Mouse (Mus musculus): ENCODE measurements around the gene Miga1. TPM values are rescaled to one million over a fixed set of nuclear protein-coding genes. Genes with fewer than 3 reads are reported as not detected.

Gene Miga1
- total RNA-seq (2021): 1 to 10 TPM; 3.7 to 4.1 TPM
- long read RNA-seq, experiment 1, partial matches to known transcripts: 1 of 3 reads
- long read RNA-seq, experiment 1, other reads (novel, unspliced or antisense): 2 of 3 reads
- long read RNA-seq, experiment 2, full-length matches to known transcripts: 3 of 5 reads
- long read RNA-seq, experiment 2, partial matches to known transcripts: 1 of 5 reads
- long read RNA-seq, experiment 2, other reads (novel, unspliced or antisense): 1 of 5 reads

DNA sequence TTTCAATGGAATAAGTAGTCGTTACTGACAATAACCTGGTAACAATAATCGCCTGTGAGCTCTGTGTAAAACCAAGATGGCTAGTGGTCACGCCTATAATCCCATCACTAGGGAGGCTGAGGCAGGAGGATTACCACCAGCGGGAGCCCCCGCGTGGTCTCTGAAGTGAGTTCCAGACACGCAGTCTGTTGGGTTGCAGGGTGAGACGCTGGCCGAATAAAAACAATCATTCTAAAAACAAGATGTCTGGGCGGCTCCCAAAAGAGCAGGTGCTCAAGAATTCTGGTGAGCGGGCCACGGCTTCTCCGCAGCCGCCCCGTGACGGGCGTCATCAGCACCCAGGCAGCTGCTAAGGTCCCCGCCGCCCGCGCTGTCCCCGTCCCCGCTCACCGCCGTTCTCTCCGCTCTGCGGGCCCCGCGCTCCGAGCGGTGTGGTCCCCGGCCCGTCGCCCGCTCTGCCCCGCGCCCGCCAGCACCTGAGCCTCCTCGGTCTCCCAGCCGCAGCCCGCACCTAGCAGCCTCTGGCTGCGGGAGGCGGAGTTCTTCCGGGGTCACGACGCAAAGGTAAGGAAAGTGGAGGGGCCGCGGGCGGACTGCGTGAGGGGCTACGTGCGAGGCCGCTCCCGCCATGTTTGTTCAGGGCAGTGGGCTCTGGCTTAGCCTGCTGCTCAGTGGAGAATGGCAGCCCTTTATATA, at the start of gene Miga1:
Gene Miga1, minus strand, starts transcription at position 546 of the 696 bp plus-strand sequence.
- DNase-seq: peak; percentile 47
- intact Hi-C loops (cut with DNase I; ENCODE audit: low total_unique reads): no loop called here

DNA sequence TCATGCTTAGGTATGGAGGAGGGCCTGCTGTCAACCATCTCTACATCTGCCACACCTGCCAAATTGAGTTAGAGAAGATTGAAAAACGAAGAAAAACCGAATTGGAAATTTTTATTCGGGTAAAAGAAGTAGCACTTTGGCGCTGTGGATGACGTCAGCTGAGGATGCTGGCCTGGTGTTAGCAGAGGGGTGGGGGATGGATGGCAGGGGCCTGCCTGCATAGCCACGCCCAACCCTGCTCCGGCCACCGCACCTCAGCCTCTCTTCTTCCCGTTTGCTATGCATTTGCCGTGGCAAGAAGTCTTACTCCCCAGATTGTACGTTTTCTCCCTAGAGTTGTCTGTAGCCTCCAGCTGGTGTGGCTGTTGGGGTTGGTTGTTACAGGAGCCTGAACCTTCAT, 43.9 kb upstream of the Miga1 start:
- intact Hi-C loops (cut with DNase I; ENCODE audit: low total_unique reads): no loop called here

DNA sequence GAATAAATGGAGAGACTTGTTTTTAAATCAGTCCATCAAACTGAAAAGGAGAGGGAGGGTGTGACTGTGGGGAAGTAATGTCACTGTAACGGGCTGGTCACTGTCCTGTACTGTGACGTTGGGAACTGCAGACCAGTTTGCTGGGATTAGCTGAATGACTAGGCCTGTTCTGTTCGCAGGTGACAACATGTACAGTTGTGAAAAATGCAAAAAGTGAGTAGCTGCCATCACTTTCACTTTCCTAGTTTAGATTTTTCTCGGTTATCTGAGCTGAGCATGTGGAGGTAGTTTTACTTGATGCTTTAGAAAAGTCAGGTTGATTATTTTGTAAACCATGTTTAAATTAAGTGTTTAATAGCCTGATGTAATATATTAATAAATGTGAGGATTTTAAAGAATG, 35.9 kb upstream of the Miga1 start:
- intact Hi-C loops (cut with DNase I; ENCODE audit: low total_unique reads): no loop called here
- no peak for DNase-seq

More for the DNA sequence above, 43.9 kb upstream of the Miga1 start:
- no peak for DNase-seq

DNA sequence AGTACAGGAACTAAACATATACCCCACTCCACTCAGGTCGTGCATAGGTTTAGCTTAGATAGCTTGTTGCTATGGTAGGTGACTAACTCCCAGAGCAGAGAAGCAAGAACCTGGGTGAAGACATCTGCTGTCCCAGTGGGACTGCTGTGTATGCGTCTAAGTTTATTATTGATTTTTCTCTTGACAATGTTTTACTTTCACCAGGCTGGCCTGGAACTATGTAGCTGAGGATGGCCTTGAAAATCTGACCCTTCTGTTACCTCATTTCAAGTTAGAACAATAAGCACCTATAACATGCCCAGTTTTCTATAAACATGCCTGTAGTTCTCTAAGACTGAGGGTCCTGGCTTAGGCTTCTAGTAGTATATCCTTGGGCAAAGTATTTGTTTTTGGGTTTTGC, 24.0 kb upstream of the Miga1 start:
- DNase-seq: no peak
- intact Hi-C loops (cut with DNase I; ENCODE audit: low total_unique reads): no loop called here

DNA sequence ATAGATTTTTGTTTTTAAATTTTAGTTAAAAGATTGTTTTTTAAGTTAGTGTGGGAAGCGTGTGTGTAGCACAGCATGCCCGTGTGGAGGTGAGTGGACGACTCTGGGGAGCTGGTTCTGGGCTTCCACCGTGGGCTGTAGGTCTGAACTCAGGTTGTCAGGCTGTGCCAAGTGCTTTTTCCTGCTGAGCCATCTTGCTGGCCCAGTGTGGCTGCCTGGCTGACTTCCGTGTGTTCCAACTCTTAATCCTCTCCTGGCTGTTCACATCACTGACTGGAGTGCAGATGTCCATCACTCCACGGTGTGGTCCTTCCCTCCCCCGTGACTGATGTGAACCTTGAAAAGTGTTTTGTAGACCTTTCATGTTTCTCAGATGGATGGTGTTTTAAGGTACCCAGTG, 18.9 kb upstream of the Miga1 start:
- peak; percentile 35 for DNase-seq
- intact Hi-C loops (cut with DNase I; ENCODE audit: low total_unique reads): no loop called here

DNA sequence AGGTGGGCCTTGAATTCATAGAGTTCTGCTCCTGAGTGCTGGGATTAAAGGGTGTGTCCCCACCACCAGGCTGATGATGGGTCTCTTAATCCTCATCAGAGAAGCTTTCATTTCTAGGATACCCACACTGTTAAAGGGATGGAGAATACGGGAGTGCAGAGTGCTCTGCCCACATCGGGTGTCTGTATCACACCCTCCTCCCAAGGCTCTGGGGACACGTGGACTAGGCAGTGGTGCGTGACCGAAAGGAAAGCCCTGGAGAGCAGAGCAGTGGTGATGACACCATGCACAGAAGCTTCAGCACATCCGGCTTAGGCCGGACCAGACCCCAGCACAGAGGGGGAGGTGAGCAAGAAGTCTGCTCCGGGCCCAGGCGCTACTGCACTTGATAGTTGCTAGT, 16.5 kb upstream of the Miga1 start:
- DNase-seq: no peak
- intact Hi-C loops (cut with DNase I; ENCODE audit: low total_unique reads): no loop called here

DNA sequence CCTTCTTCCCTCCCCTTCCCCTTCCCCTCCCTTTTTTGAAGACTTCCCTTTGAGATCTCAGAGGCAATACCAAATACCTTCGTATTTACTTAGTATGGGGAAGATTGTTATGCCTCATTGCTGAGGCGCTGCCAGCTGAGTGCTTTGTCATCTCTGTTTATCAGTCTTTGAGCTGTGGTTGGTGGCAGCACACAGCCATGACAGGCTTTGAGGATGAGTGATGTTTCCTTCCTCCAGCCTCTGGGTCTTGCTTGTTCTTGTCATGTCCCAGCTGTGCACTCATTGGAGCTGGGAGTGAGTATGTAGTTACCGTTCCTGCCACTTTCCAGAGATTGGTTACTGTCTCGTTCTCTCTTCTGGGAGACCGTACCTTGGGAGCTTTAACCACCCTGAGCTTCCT, 15.2 kb upstream of the Miga1 start:
- intact Hi-C loops (cut with DNase I; ENCODE audit: low total_unique reads): no loop called here
- DNase-seq: no peak

DNA sequence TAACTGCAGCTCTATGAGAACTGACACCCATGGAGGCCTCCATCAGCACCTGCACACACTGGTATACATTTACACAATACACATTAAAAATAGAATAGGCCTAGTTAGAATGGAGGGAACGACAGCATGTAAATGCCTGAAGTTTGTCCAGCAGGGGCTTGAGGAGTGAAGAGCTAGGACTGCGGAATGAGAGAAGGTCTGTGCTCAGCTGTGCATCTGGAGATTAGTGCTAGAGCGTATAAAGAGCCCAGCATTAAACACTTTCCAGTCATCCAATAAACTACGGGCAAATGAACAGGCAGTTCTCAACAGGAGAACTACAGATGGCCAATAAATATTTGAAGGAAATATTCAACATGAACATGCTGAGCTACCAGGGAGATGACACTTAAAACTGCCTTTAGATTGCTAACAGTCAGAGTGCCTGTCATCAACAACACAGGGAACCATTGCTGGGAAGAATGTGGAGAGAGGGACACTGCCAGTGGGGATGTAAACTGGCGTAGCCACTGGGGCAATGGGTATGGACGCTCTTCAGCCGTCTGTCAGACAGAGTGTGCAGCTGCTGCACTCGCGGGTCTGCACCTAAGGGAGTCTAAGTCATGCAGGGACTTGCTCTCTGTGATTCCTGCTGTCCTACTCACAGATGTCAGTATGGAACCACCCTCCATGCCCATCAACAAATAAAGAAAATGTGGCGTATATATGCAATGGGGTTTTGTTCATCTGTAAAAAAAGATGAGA, 13.4 kb upstream of the Miga1 start:
- intact Hi-C loops (cut with DNase I; ENCODE audit: low total_unique reads): no loop called here
- DNase-seq: no peak

DNA sequence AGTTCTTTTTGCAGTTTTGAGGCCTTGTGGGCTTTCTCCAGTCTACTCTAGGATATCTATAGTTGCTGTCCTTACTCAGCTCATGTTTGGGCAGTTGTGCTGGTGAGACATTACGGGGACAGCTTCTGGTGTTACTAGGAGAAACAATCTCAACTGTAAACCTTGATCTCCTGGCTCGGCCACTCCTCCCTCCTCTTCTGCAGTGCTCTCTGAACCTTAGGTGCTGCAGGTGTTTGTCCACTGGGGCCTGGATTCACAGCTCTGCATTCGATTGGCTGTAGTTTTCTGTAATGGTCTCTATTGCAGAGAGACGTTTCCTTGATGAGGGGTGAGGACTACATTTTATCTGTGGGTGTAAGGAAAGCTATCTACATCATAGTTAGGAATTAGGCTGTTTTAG, 12.1 kb upstream of the Miga1 start:
- intact Hi-C loops (cut with DNase I; ENCODE audit: low total_unique reads): no loop called here
- no peak for DNase-seq

DNA sequence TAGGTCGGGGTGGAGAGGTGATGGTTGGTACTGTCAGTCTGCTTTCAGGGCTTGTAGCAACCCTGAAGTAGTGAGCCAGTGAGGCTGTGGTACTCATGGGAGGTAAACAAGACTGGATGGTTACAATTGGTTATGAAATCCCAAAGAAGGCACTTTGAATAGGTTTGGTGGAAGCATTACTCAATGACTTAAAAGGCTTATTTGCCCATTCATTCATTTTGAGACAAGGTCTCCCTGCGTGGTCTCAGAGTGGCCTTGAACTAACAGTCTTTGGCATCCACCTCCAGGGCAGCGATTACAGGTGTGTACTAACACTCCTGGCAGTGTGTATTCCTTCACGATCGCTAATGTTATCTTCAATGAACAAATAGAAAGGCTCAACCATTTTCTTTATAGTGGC, 10.8 kb upstream of the Miga1 start:
- intact Hi-C loops (cut with DNase I; ENCODE audit: low total_unique reads): no loop called here
- DNase-seq: no peak

DNA sequence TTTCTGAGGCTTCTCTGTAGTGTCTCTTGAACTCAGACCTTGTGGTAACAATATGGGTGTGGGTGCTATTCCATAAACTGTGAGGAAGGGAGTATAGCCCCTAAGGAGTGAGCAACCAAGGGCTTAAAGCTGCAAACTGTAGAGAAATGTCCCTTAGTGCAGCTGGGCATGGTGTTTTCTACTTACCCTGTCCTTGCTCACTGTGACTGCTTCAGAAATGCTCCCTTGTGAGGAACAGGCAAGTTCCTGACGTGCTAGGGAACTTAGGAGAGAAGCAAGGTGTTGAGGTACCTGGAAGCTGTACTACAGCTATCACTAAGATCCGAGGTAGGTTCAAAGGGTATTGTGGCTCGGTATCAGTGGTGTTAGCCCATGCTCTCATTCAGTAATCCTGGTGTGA, 10.2 kb upstream of the Miga1 start:
- no peak for DNase-seq
- intact Hi-C loops (cut with DNase I; ENCODE audit: low total_unique reads): no loop called here

DNA sequence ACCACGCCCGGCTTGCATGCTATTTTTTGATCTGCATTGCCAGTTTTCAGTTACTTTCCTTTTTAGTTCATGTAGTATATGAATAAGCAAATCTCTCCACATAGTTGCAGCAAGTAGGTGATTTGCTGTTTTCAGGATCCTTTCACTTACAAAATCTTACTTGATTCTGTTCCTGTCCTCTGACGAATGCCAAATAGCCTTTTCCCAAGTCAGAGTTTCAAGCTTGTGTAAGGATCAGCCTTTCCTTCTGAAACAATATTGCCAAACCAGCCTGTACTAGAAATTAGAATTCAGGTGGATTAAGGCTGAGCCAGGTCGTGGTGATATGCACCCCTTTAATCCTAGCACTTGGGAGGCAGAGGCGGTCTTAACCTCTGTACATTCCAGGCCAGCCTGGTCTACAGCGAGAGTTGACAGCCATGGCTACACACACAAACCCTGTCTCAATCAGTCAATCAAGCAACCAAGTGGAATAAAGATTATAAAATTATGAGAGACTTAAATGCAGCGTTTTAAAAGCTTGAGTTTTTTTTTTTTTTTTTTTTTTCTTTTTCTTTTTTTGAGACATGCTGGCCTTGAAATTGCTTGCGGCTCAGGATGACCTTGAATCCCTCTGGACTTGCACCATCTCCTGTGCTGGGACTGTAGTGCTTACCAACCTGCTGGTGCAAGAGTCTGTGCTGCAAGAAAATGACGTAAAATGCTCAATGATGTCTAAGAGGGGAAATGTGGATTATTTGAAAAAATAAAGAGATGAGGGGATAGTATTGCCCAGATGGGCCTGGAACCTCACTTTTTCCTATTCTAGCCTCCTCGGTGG, 8.0 kb upstream of the Miga1 start:
- intact Hi-C loops (cut with DNase I; ENCODE audit: low total_unique reads): no loop called here
- DNase-seq: no peak

DNA sequence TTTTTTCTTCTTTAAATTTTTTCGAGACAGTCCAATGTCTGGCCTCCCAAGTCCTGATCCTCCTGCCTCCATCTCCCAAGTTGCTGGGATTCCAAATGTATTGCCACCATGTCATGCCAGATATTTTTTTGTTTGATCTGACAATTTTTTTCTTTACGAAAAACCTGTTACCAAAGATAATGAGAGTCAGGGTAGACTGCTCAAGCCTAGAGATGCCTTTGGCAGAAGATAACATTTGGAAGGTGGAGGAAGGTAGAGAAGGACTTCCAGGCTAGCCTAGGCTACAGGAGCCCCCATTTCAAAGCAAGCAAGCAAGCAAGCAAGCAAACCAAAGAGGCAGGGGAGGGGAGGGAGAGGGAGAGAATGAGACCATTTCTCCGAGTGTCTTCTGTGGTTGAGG, 7.0 kb upstream of the Miga1 start:
- DNase-seq: no peak
- intact Hi-C loops (cut with DNase I; ENCODE audit: low total_unique reads): no loop called here

DNA sequence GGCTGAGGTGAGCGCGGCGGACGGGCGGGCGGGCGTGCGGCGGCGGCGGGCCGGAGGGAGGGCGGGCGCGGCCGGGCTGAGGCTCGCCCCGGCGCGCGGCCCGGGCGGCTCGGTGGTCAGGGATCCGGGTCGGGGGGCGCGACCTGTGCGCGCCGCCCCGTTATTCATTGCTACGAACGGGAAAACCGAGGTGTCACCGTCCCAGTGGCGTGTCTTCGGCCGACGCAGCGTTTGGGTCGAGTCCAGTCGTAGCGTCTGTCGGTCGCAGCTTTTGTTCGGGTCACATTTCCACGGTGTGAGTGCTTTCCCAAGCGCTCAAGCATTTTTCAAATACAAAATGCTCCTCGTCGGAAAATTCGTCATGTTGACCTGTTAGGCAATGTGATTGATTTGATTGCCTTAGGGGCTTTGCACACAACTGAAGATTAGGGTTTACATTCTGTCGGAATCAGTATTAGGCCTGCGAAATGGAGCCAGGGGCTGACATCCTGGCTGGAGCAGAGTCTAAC, 6.5 kb upstream of the Miga1 start:
- intact Hi-C loops (cut with DNase I; ENCODE audit: low total_unique reads): no loop called here
- DNase-seq: peak; percentile 60

DNA sequence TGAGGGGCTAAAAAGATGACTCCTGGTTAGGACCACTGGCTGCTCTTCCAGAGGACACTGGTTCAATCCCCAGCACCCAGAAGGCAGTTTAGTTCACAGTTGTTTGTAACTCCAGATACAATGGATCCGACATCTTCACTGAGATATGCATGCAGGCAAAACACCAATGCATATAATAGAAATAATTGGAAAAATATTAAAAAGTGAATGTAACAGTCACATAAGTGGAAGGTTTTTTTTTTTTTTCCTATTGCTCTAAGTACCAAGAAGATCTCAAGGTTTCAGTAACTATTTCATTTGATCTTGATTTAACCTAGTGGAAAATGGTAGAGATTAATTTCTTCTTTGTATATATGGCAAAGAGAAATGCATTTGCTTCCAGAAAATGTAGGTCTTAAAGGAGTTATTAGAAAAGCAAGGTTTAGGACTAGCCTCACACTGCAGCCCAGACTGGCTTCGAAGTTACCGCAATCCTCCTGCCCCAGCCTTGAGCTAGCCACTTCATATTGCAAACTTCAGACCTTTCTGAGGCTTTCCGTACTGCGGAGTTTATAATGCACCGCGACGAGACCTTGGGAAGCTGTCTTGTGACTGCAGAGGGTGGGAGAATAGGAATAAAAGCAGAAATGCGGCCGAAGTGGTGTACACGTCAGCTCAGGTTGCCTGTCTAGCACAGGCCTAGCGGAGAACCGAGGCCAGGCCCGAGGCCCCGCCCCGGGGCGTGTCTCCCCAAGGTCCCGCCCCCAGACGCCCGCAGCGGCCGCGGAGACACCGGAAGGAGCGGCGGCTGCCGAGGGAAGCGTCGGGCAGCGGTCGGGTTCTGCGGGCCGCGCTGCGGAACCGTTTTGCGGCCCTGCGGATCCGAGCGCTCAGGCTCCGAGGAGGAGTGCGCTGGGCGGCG, 5.8 kb upstream of the Miga1 start, which contains the start of gene Usp33:
Gene Usp33, plus strand, starts transcription at position 747 of the 901 bp plus-strand sequence.
- DNase-seq: peak; percentile 94
- intact Hi-C loops (cut with DNase I; ENCODE audit: low total_unique reads): no loop called here

DNA sequence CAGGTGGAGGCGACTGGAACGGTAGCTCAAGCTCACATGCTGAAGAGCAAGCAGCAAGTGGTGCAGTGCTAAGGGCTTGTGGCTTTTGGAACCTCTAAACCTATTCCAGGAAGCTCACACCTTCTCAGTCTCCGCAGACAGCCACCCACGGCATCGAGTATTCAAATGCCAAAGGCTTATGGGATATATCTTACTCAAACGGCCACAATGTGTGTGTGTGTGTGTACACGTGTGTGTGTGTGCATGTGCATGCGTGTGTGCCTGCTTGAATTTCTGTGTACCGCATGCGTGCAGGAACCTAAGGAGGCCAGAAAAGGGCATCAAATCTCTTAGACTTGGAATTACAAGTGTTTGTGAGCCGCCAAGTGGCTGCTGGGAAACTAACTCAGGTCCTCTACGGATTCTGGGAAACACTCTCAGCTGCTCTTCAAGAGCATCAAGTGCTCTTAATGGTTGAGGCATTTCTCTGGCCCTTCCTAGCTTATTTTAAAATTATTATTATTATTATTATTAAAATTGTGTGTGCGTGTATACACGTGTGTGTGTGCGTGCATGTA, 2.8 kb upstream of the Miga1 start:
- intact Hi-C loops (cut with DNase I; ENCODE audit: low total_unique reads): no loop called here
- no peak for DNase-seq

DNA sequence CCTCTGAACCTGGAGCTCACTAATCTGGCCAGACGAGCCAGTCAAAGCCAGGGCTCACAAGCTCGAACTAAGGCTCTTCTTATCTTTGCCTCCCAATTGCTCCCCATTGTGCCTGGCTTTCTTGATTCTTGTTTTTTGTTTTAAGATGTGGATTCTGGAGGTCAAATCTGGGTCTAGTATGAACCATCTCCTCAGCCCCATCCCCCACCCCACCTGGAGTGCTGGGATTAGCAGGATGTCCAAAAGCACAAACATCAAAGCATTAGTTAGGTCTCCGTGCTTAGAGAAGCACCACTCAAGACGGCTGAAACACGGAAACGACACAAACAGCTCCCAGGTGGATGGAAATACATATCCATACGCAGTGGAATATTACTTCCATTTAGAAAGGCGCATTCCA, 4.1 kb downstream of the Miga1 start:
- intact Hi-C loops (cut with DNase I; ENCODE audit: low total_unique reads): no loop called here
- no peak for DNase-seq

DNA sequence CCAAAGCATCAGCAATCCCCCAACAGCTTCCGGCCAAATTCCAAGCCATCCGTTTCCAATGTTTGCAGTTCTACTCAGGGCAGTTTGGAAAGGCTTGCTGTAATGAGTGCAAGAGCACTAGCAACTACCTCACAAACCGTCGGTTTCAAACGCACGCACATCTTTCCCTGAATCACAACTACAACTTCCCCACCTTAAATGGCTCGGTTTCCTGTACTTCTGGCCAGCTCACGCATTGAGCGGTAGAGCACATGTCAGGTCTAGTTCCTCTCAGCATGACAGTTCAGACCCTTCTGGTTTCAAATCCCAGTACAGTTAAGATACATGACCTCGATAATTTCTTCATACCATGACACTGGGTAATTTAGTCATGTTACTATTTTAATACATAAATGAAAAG, 6.6 kb downstream of the Miga1 start:
- intact Hi-C loops (cut with DNase I; ENCODE audit: low total_unique reads): no loop called here
- DNase-seq: no peak
